Mouse (Mus musculus) C2C12 (cell line): ENCODE results near the gene Tax1bp3.

Experiments
- CEBPB ChIP-seq: IDR thresholded peaks from one replicate; pipeline ENCODE4 v1.6.1; 2011; ENCODE audit warnings: low read depth, mild to moderate bottlenecking, control low read depth, moderate library complexity
- CTCF ChIP-seq: IDR thresholded peaks from one replicate; pipeline ENCODE4 v1.5.1; 2011; ENCODE audit not compliant: control insufficient read depth, insufficient read depth, insufficient read length
- FOSL1 ChIP-seq: IDR thresholded peaks from one replicate; pipeline ENCODE4 v1.8.0; 2011; ENCODE audit warnings: mild to moderate bottlenecking, low read length; ENCODE audit not compliant: poor library complexity, insufficient read depth, severe bottlenecking
- MYOD1 ChIP-seq: IDR thresholded peaks from one replicate; pipeline ENCODE4 v1.6.1; 2011; ENCODE audit warnings: low read depth; ENCODE audit not compliant: control insufficient read depth, insufficient read length
- MYOG ChIP-seq: IDR thresholded peaks from one replicate; pipeline ENCODE4 v1.6.1; 2011; ENCODE audit not compliant: control insufficient read depth, insufficient read length; ENCODE audit errors: extremely low read depth
- USF1 ChIP-seq: IDR thresholded peaks from one replicate; pipeline ENCODE4 v1.6.1; 2011; ENCODE audit warnings: low read depth, mild to moderate bottlenecking, control low read depth, moderate library complexity

DNA sequence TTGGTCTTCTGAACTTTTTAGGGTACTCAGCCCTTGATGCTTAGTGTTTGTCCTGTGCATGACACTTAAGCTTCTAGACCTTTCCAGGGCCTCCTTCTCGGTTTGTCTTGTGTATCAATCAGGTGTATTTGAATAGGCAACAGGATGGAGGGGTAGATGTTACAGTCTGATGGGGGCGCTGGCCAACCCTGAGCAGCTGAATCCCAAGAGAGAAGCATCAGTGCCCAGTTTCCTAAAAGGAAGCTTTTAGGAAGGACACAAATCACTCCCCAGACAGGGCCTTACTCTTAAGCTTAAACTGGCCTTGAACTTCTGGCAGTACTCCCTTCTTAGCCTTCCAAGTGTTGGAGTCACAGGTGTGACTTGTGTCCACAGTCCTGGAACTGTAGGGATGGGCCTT, 1.0 kb downstream of the Tax1bp3 start:
- TF ChIP-seq CTCF, result no peak
- TF ChIP-seq CEBPB, result no peak
- no peak for TF ChIP-seq MYOG
- no peak for TF ChIP-seq MYOD1
- no peak for TF ChIP-seq USF1
- no peak for TF ChIP-seq FOSL1
